27 mouse cellular contexts compared by ENCODE assay signal in genomic region chr19:5444371-5444908, GRCm38 (mm10). TPM values are rescaled to one million over a fixed set of nuclear protein-coding genes. Genes with fewer than 3 reads are reported as not detected.
A peak's percentile ranks its signal among the peaks of the same experiment; 100 is the strongest.
DNase-seq lines count a peak whose midpoint lies in the region; ATAC-seq and TF ChIP-seq lines count a peak whose summit lies in the region.
"Had no signal": no experiment of that assay in that cellular context is flagged by ENCODE, and none has a peak within 500 bp of the region (broad histone marks: within the 10 kb centered on the region; RNA-seq: fewer than 3 reads in every experiment).

No protein-coding gene starts in this region.

- no peak for TF ChIP-seq EP300 in liver, postnatal 0 days (IDR thresholded peaks at IDR 0.05; ENCODE audit: low read depth)

- H3K9me3 ChIP-seq in liver, postnatal 0 days (ENCODE audit: low read length), result peaks cover 4% of the 10 kb centered on the region; the same call in 1 of the 2 replicates
- H3K9me3 ChIP-seq: heart, embryonic 10.5 days had no signal

- TF ChIP-seq CTCF in liver, postnatal 0 days (IDR thresholded peaks at IDR 0.05; ENCODE audit: low read depth), result no peak

- H3K27ac ChIP-seq in liver, postnatal 0 days (ENCODE audit: low read depth), result no peak overlapping the region
- H3K27ac ChIP-seq: forebrain, embryonic 13.5 days; heart, embryonic 10.5 days; hindbrain, embryonic 12.5 days had no signal

- no peak for ATAC-seq in liver, postnatal 0 days
- peak; percentile 57 for ATAC-seq in megakaryocyte progenitor cell, adult 5-6 weeks (replicated peaks; ENCODE audit: poor library complexity)
- no peak for ATAC-seq in inflammation-experienced regulatory T-cells, adult 6 months
- ATAC-seq: activated CD4-positive, CD25-positive, alpha-beta regulatory T cell, adult 4 months; forebrain, embryonic 13.5 days; hindbrain, embryonic 16.5 days had no signal

- DNase-seq in liver, postnatal 0 days, result no peak
- DNase-seq in liver (no peak), 416B (ENCODE audit: low read depth) (peak; percentile 81), adipocyte (ENCODE audit: low spot score) (peak; percentile 87)
- DNase-seq in spleen, postnatal 36 days (ENCODE audit: low spot score in 2 of 2), result no peak
- no peak for DNase-seq in neural tube, embryonic 10.5 days (ENCODE audit: extremely low spot score, low spot score)
- DNase-seq: adrenal gland, adult 2 months; adrenal gland, postnatal 25 days; B cell, adult 2 months; cerebellum, adult 2 months; cerebellum, postnatal 10 days; gastrocnemius, postnatal 36 days; heart, adult 18-20 months; heart, postnatal 10 days; heart, postnatal 4 days had no signal

- peaks cover 23% of the 10 kb centered on the region for H3K4me1 ChIP-seq in liver, postnatal 0 days (ENCODE audit: insufficient read depth)

- 47% methylated on average over 9 of the region's 9 CpGs for WGBS in liver, postnatal 0 days (ENCODE audit: insufficient replicate concordance)

- no peaks in the 10 kb centered on the region for H3K36me3 ChIP-seq in liver, postnatal 0 days (replicated peaks; ENCODE audit: insufficient read depth, low read length)
- H3K36me3 ChIP-seq: heart, embryonic 10.5 days; hindbrain, embryonic 12.5 days had no signal

- no peak overlapping the region for H3K4me3 ChIP-seq in liver, postnatal 0 days (ENCODE audit: low read depth, low read length)
- H3K4me3 ChIP-seq: forebrain, embryonic 13.5 days; heart, embryonic 10.5 days; hindbrain, embryonic 12.5 days had no signal

- H3K4me2 ChIP-seq in liver, postnatal 0 days (ENCODE audit: low read depth, low read length), result 0 out of 2 replicates have a peak overlapping the region, but pooled peaks have one; percentile 3
- H3K4me2 ChIP-seq: forebrain, embryonic 13.5 days; hindbrain, embryonic 12.5 days had no signal

- H3K27me3 ChIP-seq in liver, postnatal 0 days (ENCODE audit: insufficient read depth, low read length), result peaks cover 41% of the 10 kb centered on the region
- H3K27me3 ChIP-seq: Patski had no signal

- H3K9ac ChIP-seq in liver, postnatal 0 days (replicated peaks), result no peak overlapping the region
- H3K9ac ChIP-seq: forebrain, embryonic 13.5 days; hindbrain, embryonic 12.5 days had no signal

RNA-seq across cellular contexts. Expression of gene Fosl1, which starts 2.9 kb away (rescaled TPM):
- not detected in 2 replicates for polyA plus RNA-seq in liver, postnatal 0 days (2015; fragmentation: Nextera tagmentation; extraction: Ambion mirVana)
- 0.47 and 0.98 TPM in 2 replicates for total RNA-seq in megakaryocyte progenitor cell, adult 5-6 weeks (2015)
- total RNA-seq in megakaryocyte progenitor cell, adult 5-6 weeks (2017), result 1.2 TPM in 1 of 2 replicates, not detected in the other
- polyA plus RNA-seq in inflammation-experienced regulatory T-cells, adult 6 months (2017; shearing (Covaris generic)), result not detected
- total RNA-seq: adrenal gland, postnatal 25 days; gastrocnemius, adult 8-10 months; gastrocnemius, postnatal 36 days; heart, adult 18-20 months; heart, postnatal 10 days; heart, postnatal 4 days had no signal
- polyA plus RNA-seq: activated CD4-positive, CD25-positive, alpha-beta regulatory T cell, adult 4 months; cerebellum, adult 2 months; embryonic facial prominence, embryonic 11.5 days; forebrain, embryonic 13.5 days; heart, embryonic 14.5 days; hindbrain, embryonic 12.5 days; hindbrain, embryonic 16.5 days; intestine, embryonic 14.5 days had no signal

RNA-seq across cellular contexts. Expression of gene Ccdc85b, which starts 13.3 kb away (rescaled TPM):
- 1.6 and 2.1 TPM in 2 replicates for polyA plus RNA-seq in liver, postnatal 0 days (2015; fragmentation: Nextera tagmentation; extraction: Ambion mirVana)
- 0.99 and 1.2 TPM in 2 replicates for total RNA-seq in megakaryocyte progenitor cell, adult 5-6 weeks (2015)
- total RNA-seq in megakaryocyte progenitor cell, adult 5-6 weeks (2017), result 2.5 and 3.0 TPM in 2 replicates
- polyA plus RNA-seq in inflammation-experienced regulatory T-cells, adult 6 months (2017; shearing (Covaris generic)), result under 1 TPM; 0.47 to 0.74 (median 0.65) TPM

RNA-seq across cellular contexts. Expression of gene Fibp, which starts 16.0 kb away (rescaled TPM):
- 35.6 and 35.7 TPM in 2 replicates for polyA plus RNA-seq in liver, postnatal 0 days (2015; fragmentation: Nextera tagmentation; extraction: Ambion mirVana)
- 50.2 and 73.5 TPM in 2 replicates for total RNA-seq in megakaryocyte progenitor cell, adult 5-6 weeks (2015)
- 107 and 197 TPM in 2 replicates for total RNA-seq in megakaryocyte progenitor cell, adult 5-6 weeks (2017)
- polyA plus RNA-seq in inflammation-experienced regulatory T-cells, adult 6 months (2017; shearing (Covaris generic)), result 100 to 1,000 TPM in 2 of 3 experiments, 10 to 100 TPM in 1; 64.2 to 112 (median 105) TPM

RNA-seq across cellular contexts. Expression of gene AI837181, which starts 19.5 kb away (rescaled TPM):
- polyA plus RNA-seq in liver, postnatal 0 days (2015; fragmentation: Nextera tagmentation; extraction: Ambion mirVana), result 15.8 and 16.1 TPM in 2 replicates
- total RNA-seq in megakaryocyte progenitor cell, adult 5-6 weeks (2015), result 18.4 and 18.6 TPM in 2 replicates
- 8.6 and 11.9 TPM in 2 replicates for total RNA-seq in megakaryocyte progenitor cell, adult 5-6 weeks (2017)
- polyA plus RNA-seq in inflammation-experienced regulatory T-cells, adult 6 months (2017; shearing (Covaris generic)), result 10 to 100 TPM; 14.5 to 28.0 (median 21.2) TPM

RNA-seq across cellular contexts. Expression of gene Drap1, which starts 19.7 kb away (rescaled TPM):
- 71.5 and 74.2 TPM in 2 replicates for polyA plus RNA-seq in liver, postnatal 0 days (2015; fragmentation: Nextera tagmentation; extraction: Ambion mirVana)
- 120 and 142 TPM in 2 replicates for total RNA-seq in megakaryocyte progenitor cell, adult 5-6 weeks (2015)
- total RNA-seq in megakaryocyte progenitor cell, adult 5-6 weeks (2017), result 105 and 109 TPM in 2 replicates
- 10 to 100 TPM; 43.1 to 54.2 (median 47.1) TPM for polyA plus RNA-seq in inflammation-experienced regulatory T-cells, adult 6 months (2017; shearing (Covaris generic))

Comparison
In these comparisons a context has a peak if more than half of its experiments do, and no peak if none do; other contexts are left out.
1. DNase-seq: peak in 416B (single experiment) and adipocyte (single experiment); none in liver, postnatal 0 days (single experiment), liver (single experiment), spleen, postnatal 36 days (0 of 2) and neural tube, embryonic 10.5 days (single experiment).